Mouse (Mus musculus): ENCODE results near the gene Ttc37. TPM values are rescaled to one million over a fixed set of nuclear protein-coding genes. Genes with fewer than 3 reads are reported as not detected.

Ttc37 gene
- total RNA-seq, 1 experiment from 2014 or later, result 19.1 TPM

Other genes starting within 250 kb of the Ttc37 start
- gene Rhobtb3, start 154.8 kb upstream of the Ttc37 start, total RNA-seq (2017), result 0.97 TPM in 1 of 3 replicates, not detected in the others
- not detected in 3 replicates for gene Spata9, start 131.6 kb upstream of the Ttc37 start, total RNA-seq (2017)
- 12.1 to 24.4 TPM (median 14.1 TPM) in 3 replicates for gene Rfesd, start 80.0 kb upstream of the Ttc37 start, total RNA-seq (2017)
- gene Gpr150, start 41.7 kb upstream of the Ttc37 start, total RNA-seq (2017), result not detected in 3 replicates
- 13.9 to 16.9 TPM (median 14.6 TPM) in 3 replicates for gene Arsk, start 74 bp upstream of the Ttc37 start, total RNA-seq (2017)
- not detected in 3 replicates for gene Fam81b, start 206.3 kb downstream of the Ttc37 start, total RNA-seq (2017)

All from monocyte, adult 5-6 weeks (primary cell).